Mouse (Mus musculus): ENCODE measurements around the gene Vcp.
"Not testable (repeated sequence)": the region's sequence is repeated elsewhere in the genome, so short reads cannot be mapped to it uniquely, and the experiment has no call there.

Vcp gene

DNA sequence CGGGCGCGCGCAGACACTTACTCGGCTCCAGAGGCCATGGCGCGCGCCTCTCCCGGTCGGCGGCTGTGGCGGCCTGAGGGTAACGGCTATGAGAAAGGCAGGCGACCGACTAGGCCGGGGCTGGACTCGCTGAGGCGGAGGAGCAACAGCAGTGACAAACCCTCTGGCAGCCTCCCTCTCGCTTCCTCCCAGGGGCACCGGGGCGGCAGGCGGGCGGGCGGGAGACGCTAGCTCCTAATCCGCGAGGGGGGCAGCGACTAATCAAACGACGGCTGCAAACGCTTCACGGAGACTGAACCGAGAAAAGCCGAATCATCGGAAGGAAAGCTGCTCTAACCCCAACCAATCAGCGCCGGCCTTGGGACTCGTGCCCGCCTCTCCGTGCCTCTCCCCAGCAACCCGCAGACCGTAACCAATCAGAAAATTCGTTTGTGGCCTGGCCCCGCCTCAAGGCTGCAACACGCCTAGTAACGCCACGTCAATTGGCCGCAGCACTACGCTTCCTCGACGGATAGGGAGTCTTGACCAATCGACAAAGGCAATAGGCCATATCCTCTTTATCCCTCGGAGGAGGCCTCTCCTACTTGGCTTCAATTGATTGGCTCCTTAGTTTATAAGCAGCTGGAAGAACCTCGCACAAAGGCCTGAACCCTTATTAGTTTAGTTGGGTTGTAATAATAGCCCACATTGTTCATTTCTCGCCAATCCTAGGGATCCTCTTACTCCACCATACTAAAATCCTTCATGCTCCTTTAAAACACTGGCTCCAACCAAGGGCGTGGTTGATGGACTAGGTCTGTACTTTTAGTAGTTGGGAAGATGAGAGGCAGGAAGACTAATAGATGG lies at the start of gene Vcp:
Gene Vcp, minus strand, starts transcription at position 367 of the 846 bp plus-strand sequence.
- in situ Hi-C loops (cut with MboI; ENCODE audit: low sequenced_read_pairs): not testable (repeated sequence)

DNA sequence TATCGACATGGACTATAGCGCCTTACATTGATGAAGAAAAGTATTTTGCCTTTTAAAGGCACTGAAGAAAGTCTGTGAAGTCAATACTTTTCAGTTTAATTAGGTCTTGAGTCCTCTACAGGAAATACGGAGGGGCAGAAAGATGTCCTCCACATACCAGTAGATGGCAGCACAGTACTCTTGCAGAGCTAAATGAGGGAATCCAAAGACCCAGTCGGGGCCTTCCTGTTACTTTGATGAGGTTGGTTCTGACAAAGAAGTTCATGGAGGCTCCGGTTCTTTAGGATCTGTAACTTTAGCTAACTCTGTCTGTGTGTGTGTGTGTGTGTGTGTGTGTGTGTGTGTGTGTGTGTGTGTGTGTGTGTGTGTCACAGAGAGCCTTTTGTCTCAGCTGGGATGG lies 46.9 kb upstream of the Vcp start:
- in situ Hi-C loops (cut with MboI; ENCODE audit: low sequenced_read_pairs): no loop called here

GRCm38 (mm10) chr4:43046607-43047006 lies 46.3 kb upstream of the Vcp start:
- in situ Hi-C loops (cut with MboI; ENCODE audit: low sequenced_read_pairs): no loop called here

DNA sequence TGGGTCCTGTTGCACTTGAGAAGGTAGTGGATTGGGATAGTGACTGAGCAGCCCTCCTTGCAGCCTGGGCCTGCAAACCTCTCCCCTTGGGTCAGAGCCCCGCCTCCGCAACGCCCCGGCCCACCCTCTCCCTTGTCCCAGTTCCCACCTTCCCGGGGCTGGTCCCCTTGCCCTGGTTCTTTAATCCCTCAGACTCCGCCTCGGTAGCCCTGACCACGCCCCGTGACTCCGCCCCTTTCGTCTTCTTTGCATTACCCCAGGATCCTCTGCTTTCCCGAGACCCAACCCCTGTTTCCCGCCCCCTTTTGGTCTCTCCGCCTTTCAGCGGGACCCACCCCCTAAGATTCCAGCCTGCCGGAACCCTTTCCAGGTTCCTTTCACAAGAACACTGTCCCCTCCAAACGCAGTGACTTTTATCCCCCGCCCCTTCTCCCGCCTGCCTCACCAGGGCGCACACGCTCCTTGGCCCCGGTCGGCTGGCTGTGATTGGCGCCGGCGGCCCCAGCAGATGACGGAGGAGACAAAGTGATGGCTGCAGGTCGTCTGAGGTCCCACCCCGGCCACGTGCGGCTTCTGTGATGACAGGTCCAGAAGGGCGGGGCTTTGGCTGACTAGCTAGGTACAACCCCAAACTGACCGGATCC lies 45.5 kb upstream of the Vcp start, which contains the start of gene Fam214b:
Gene Fam214b, minus strand, starts transcription at position 562 of the 644 bp plus-strand sequence.
- in situ Hi-C loops (cut with MboI; ENCODE audit: low sequenced_read_pairs): no loop called here

- in situ Hi-C loops (cut with MboI; ENCODE audit: low sequenced_read_pairs): no loop called here
These were observed 45.0 kb upstream of the Vcp start for GRCm38 (mm10) chr4:43045285-43045658.

DNA sequence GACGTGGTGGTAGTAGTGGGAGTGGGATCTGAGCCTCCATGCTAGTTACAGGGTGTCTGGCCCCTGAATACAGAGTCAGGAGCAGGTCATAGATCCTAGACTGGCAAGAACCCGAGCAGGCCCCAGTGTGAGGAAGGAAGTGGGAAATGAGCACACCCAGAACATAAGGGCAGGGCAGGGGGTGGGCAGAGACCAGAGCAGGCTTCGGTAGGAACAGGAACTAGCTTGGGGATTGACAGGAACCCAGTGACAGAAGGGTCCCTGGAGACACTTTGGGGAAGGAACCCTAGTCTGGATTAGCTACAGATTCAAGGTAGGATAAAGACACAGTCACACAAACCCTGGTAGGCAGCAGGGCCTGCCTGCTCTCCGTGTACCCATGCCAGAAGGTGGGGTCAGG lies 44.4 kb upstream of the Vcp start:
- in situ Hi-C loops (cut with MboI; ENCODE audit: low sequenced_read_pairs): no loop called here

DNA sequence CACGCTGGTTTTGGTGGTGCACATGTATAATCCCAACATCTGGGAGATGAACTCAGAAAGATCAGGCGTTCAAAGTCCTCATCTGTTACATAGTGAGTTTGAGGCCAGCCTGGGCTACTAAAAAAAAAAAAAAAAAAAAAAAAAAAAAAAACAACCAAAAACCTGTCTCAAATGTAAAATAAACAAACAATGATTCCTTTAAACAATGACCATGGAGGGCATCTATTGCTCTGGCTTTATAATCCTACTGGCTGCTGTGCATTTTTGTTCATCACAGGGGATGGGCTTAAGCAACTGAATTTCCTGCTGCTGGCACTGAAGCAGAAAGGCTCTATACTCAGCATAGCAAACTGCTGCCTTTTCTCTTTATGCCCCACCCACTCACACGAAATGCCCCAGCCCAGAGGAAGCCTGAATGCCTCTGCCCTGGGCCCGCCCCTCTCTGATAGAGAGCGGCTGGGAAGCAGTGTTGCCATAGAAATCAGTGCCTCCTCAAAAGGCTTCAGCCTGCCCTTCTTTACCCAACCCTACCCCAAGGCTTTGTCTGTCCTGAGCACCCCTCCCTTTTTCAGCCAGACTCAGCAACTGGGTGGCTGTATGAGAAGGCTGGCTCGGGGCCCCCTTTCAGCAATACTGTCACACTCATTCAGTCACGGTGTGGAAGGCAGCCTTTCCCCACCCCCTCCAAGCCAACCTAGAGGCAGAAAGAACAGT lies 43.5 kb upstream of the Vcp start:
- in situ Hi-C loops (cut with MboI; ENCODE audit: low sequenced_read_pairs): no loop called here

DNA sequence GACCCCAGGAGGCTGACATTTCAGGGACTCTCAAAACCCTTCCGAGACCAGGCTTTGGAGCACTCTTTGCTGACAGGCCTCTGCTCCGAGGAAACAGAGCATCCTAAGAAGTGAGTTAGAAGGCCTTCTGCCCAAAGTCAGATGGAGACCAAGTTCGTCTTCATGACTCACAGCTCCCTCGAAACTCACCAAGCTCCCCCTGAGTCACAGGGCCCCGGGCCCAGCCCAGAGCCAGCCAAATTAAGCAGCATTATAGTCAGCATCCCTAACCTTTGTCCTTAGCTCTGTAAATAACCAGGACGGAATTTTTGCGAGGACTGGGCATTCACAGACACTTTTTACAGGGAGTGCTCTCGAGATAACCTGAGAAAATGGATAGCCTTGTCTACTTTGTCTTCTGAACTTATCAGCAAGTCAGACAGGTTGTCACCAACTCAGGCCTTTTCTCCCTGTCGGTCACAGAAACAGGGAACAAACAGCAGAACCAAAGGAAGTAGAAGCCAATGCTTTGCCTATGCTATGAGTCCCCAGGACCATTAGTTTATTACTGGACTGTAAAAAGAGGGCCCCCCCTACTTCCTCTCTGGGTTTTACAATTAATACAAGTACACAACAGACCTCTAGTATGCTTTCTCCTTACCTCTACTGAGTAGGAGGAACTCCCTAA lies 40.7 kb upstream of the Vcp start:
- in situ Hi-C loops (cut with MboI; ENCODE audit: low sequenced_read_pairs): no loop called here

DNA sequence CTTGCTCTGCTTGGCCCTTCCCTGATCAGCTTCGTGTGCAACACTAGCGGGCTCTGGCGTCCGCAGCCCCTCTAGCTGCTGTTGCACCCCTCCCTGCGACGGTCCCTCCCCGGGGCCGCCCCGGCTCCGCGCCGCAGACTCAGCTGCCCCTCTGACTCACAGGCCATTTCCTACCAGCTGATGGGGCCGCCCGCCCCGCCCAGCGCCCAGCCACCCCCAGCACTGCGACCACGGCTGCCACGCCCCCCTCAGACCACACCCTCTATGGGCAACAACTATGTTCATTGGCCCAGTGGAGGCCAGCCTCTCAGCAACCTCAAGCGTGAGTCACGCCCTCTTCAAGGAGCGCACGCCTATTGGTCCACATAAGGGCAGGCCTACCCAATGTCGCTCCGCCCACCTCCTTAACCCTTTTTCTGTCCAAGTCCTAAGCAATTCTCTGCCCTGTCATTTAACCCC lies 39.8 kb upstream of the Vcp start:
- in situ Hi-C loops (cut with MboI; ENCODE audit: low sequenced_read_pairs): no loop called here

- in situ Hi-C loops (cut with MboI; ENCODE audit: low sequenced_read_pairs): no loop called here
These were observed 39.3 kb upstream of the Vcp start for GRCm38 (mm10) chr4:43039609-43040008.

DNA sequence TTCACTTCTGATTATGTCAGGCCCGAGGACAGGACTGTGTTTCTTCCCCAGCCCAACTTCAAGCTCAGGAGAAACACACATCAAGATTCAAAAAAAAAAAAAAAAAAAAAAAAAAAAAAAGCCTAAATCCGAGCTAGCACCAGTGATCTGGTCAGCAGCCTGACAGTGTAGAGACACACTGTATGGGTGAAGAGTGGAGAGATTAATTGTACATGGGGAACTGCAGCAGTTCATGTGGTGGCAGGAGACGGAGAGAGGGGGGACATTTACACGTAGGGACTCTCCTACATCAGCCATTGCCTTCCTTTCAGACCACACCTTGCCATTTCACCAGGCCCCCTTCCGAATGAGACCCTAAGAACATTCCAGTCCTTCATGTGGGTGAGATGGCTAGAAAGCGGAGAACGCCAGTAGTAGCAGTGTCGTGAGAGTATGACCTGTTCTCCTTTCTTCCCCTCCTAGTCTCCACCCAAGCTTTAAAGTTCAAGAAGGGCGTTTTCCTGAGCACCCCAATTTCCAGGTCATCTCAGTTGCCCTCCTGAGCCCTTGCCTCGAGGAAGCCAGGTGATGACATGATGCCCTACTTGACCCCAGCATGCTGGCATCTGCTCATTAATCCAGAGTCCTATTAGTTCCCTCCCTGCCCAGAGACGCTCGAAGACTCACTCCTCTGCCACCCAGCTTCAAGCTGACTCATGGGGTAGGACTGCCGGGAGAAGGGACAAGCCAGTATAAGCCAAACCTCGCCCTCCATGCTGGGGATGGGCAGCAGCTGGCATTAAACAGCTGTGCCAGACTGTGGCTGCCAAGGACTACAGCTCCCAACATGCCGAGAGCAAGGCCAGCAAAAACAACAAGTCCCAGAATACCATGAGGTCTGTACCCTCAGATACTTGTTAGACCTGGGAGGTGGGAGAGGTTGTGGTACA lies 38.5 kb upstream of the Vcp start:
- in situ Hi-C loops (cut with MboI; ENCODE audit: low sequenced_read_pairs): no loop called here

DNA sequence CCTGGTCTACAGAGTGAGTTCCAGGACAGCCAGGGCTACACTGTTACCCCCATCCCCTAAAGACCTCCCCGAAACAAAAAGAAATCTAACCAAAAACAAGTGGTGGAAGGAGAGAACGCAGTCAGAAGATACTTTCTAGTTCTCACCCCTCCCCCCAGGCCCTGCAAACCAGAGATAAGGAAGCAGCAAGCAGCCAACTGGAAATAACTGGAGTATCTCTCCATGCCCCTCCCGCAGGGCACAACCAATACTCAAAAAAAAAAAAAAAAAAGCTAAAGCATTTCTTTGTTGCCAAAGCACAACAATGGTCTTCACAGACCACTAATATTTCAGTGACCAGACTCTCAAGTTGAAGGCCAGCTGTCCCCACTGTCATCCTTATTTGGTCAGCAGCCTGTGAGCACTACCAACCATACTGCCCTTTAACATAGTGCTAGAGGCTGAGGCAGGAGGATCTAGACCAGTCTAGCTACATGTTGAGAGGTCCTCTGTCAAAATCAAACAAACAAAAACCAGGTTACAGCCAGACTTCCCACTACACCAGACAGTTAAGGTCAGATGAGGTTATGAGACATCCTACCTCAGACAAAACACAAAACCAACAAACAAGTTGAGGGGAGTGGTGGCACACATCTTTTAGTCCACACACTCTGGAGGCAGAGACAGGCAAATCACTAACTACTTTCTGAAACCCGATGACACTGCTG lies 37.7 kb upstream of the Vcp start:
- in situ Hi-C loops (cut with MboI; ENCODE audit: low sequenced_read_pairs): no loop called here

- in situ Hi-C loops (cut with MboI; ENCODE audit: low sequenced_read_pairs): no loop called here
These were observed 36.0 kb upstream of the Vcp start for GRCm38 (mm10) chr4:43036356-43036755.

DNA sequence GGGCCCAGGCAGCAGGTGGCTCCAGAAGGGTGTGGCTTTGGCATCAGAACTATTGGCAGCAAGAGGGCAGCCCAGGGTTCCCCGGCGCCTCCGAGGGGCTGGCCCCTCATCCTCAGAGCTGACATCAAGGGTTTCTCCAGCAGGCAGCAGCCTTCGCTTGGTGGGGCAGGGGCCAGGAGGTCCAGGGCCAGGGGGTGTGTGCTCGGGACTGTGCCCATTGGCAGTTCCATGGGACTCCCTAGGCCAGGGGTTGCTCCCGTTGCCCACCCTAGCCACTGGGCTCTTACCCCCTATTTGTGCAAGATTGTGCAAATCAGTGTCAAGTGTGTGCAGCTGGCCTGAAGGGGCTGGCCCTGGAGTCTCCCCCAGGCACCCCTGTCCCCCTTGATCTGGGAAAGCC lies 35.5 kb upstream of the Vcp start:
- in situ Hi-C loops (cut with MboI; ENCODE audit: low sequenced_read_pairs): no loop called here

DNA sequence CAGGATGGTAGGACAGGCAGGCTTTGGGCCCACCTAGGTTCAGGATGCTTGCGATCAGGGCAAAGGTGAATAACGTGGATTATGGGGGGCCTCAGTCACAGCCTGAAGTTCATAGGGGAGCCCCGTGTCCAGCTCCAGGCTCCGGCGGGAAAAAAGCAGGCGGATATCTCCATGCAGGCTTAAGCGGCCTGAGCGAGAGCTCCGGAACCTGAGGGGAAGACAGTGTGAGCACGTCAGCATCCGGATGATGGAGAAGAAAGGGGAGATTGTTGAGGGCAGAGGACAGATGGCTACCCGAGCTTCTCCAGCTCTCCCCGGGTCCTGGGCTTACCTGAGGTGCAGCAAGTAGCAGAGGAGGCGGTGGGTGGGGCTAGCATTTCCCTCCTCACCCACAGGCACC lies 33.2 kb upstream of the Vcp start:
- in situ Hi-C loops (cut with MboI; ENCODE audit: low sequenced_read_pairs): no loop called here

DNA sequence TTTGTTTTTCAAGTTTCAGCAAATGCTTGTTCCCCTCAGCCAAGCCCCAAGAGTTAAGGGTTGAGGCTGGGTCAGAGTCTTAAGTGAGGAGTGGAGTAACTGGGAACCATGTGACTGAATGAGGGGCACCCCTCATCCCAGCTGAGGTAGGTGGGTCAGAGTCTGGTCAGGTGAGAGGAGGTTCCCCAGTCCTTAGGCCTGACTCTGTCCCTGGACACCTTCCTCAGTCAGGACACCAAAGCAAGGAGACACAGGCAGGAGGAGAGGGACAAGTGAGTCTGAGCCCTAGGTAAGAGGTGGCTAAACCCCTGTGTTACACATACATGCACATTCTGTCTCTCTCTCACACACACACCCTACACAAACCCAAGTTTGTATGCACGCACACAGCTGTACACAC lies 32.2 kb upstream of the Vcp start:
- in situ Hi-C loops (cut with MboI; ENCODE audit: low sequenced_read_pairs): no loop called here

DNA sequence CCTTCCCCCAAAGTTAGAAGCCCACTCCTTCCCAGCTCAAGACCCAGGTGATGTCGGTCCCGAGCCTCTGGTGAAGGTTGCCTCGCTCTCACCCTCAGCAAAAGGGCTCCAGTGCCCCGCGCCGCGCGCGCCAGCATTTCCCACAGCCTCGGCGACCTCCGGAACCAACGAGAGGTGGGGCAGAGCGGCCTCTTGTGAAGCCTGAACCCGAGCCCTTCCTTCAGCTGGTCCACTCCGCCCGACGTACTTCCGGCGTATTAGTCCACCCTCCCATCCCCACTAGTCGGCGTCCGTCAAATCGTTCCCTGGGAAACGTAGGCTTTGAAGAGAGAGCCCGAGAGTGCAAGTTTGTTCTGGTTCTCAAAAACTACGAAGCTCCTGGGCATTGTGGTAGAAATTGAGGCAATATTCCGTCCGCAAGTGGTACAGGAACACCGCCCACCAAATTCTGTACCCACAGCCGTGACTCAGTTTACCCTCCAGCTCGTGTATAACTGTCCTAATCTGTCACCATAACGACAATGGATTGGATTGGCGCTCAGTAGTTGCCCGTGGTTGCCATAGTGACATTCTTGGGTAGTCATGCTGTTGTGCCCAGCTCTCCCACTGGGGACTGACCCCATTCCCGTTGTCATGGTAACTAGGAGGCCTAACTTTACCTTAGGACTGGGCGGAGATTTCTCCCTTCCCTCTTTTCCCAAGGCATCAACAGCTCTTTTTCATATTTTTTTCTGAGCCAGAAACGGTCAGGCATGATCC lies 31.1 kb upstream of the Vcp start, which contains the start of gene Stoml2:
Gene Stoml2, minus strand, starts transcription at position 474 of the 759 bp plus-strand sequence.
- in situ Hi-C loops (cut with MboI; ENCODE audit: low sequenced_read_pairs): no loop called here

DNA sequence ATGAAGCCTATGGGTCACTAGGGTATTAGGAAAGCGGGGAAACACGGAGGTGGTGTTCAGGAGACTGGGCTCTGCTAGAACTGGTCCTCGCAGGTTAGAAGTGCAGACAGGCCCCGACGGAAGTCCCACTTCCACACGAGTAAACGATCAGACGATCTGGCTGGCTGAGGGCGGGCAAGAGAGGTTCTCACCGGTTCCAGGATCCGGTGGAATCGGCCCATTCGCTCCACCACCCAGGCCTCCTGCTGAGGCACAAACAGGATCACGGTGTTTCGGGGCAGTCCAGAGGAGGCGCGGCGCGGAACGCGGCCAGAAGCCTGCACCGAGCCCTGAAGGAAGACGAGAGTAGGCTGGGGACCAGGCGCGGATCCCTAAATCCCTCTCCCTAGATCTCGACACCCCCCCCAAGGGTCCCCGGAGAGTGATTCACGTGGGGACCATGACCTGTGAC lies 30.5 kb upstream of the Vcp start:
- in situ Hi-C loops (cut with MboI; ENCODE audit: low sequenced_read_pairs): no loop called here

DNA sequence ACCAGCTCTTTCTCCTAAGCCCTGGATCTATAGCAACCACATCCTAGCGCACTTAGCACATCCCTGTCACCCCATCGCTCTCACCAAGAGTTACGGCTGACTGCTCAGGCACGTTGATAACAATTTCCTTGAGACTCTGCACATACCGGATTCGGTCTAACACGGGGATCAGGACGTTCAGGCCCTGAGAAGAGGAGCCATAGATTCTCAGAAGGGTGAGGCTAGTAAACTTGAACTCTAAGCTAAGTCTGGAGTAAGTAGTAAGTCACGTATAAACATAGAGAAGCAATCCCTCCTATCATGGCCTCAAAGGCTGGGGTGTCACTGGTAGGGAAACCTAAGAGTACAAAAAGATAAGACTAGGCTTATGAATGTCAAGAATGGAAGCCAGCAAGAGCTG lies 30.0 kb upstream of the Vcp start:
- in situ Hi-C loops (cut with MboI; ENCODE audit: low sequenced_read_pairs): no loop called here
